Mouse (Mus musculus): ENCODE results near the gene Gm8237. TPM values are rescaled to one million over a fixed set of nuclear protein-coding genes. Genes with fewer than 3 reads are reported as not detected.

The Gm8237 gene
- under 1 TPM; 0.12 to 0.53 TPM for polyA plus RNA-seq (2017; shearing (Covaris generic))

GRCm38 (mm10) chr14:5880241-5880640, at the start of gene Gm8237:
Gene Gm8237, minus strand, starts transcription at chr14:5880382.

GRCm38 (mm10) chr14:5830229-5830628, 50.0 kb downstream of the Gm8237 start, which contains the start of gene Gm3424:
Gene Gm3424, minus strand, starts transcription at chr14:5830329.

Other genes starting within 250 kb of the Gm8237 start
- gene Gm8265, start 247.4 kb downstream of the Gm8237 start, polyA plus RNA-seq (2017; shearing (Covaris generic)), result not detected
- not detected for gene Gm9603, start 192.9 kb downstream of the Gm8237 start, polyA plus RNA-seq (2017; shearing (Covaris generic))
- gene Gm3373, start 138.8 kb downstream of the Gm8237 start, polyA plus RNA-seq (2017; shearing (Covaris generic)), result 1 to 10 TPM in 1 of 2 experiments, under 1 TPM in 1; 0.42 to 1.9 TPM
- gene Gm3383, start 72.4 kb downstream of the Gm8237 start, polyA plus RNA-seq (2017; shearing (Covaris generic)), result 1 to 10 TPM; 1.3 to 1.7 TPM
- not detected for gene Gm3424, start 50.1 kb downstream of the Gm8237 start, polyA plus RNA-seq (2017; shearing (Covaris generic))
- gene Gm3248, start 81.4 kb upstream of the Gm8237 start, polyA plus RNA-seq (2017; shearing (Covaris generic)), result under 1 TPM; 0.56 to 0.69 TPM
- under 1 TPM in 1 of 2 experiments, not detected in 1; 0.33 TPM for gene Gm3453, start 98.8 kb upstream of the Gm8237 start, polyA plus RNA-seq (2017; shearing (Covaris generic))
- gene Gm6337, start 177.9 kb upstream of the Gm8237 start, polyA plus RNA-seq (2017; shearing (Covaris generic)), result not detected
- under 1 TPM; 0.16 to 0.26 TPM for gene Gm8206, start 213.6 kb upstream of the Gm8237 start, polyA plus RNA-seq (2017; shearing (Covaris generic))
- 1 to 10 TPM; 2.9 to 4.1 TPM for gene Gm3468, start 228.3 kb upstream of the Gm8237 start, polyA plus RNA-seq (2017; shearing (Covaris generic))
- under 1 TPM in 1 of 2 experiments, not detected in 1; 0.68 TPM for gene Gm3476, start 245.4 kb upstream of the Gm8237 start, polyA plus RNA-seq (2017; shearing (Covaris generic))

Measured in activated CD4-positive, CD25-positive, alpha-beta regulatory T cell (primary cell).